Mouse (Mus musculus) right cerebral cortex, postnatal 25 days (tissue): ENCODE data around the gene Clstn2.

Experiments used
- DNase-seq: peaks from one replicate; pipeline ENCODE4 v3.0.0; 2022

Clstn2 gene

GRCm38 (mm10) chr9:97769331-97769730, 263.6 kb downstream of the Clstn2 start:
- DNase-seq, result no peak

DNA sequence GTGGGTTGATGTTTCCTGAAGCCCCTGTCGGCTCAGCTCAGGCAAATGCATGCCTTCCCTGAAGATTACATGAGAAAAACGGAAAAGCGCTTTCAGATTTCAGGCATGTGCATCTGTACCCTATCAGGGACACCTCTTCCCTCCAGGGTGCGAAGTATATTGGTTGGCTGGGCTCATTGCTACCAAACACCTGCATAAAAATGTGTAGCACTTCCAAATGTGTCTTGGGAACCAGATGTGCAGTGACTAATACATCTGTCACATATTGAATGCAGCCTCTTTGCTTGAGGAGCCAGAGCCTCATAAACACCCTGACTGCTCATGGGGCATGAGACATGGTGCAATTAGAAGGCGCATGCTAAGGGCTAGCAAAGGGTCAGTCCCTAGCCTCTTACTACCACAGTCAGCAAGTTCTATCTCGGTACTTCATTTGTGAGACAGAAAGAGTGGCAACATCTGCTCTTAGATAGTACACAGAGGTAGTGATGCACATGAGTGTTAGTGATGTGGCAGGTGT, 267.7 kb downstream of the Clstn2 start:
- DNase-seq, result no peak

DNA sequence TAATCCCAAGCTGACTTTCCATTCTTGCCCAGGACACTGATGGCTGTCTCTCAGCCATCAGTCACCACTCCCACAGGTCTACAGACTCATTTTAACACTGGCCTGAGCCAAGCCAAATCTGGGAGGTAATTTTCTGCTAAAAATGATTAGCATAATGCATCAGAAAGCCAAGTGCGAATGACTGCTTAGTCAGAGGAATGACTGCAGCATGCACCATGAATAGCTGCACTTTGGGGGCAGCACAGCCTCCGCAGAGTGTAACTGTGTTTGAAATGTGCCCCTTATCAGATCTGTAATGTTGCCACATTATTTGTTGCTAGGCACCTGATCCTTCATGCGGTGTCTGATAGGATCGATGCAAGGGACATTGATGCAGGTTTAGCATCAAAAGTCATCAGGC, 269.9 kb downstream of the Clstn2 start:
- DNase-seq, result no peak

GRCm38 (mm10) chr9:97755599-97756270, 277.2 kb downstream of the Clstn2 start:
- DNase-seq, result no peak

DNA sequence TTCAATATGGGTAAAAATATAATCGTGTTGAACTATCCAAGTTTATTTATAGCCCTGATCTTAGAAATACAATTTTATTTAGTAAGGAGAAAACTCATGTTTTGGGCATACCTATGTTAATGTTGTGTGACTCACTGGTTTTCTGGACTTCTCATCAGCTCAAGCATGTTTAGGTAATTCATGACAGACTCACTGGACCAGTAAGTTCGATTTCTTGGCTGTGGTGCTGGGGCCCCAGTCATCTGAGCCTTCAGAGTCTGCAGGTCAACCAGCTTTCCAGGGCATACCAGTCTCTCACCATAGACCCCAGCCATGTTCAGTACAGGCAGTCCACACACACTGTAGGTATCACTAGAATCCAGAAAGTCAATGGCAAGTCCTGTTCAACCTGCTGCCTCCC, 279.3 kb downstream of the Clstn2 start:
- DNase-seq, result no peak

DNA sequence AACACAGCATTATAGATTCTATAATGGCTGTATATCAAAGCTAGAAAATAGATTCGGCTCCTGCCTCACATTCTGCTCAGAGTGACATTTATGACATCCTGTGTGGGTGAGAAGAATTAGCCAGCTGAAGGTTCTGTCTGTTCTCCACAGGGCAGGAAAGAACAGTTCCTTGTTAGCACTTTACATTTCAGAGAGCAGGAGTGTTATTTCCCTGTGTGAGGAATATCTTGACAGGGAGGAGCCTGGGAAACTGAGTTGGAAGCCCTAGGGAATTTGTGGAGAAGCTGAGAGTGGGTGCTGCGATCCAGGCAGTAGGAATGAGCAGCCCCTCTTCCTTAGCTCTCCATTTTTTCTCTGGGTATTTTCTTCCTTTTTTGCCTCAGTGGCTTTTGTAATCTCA, 286.4 kb downstream of the Clstn2 start:
- DNase-seq, result no peak

DNA sequence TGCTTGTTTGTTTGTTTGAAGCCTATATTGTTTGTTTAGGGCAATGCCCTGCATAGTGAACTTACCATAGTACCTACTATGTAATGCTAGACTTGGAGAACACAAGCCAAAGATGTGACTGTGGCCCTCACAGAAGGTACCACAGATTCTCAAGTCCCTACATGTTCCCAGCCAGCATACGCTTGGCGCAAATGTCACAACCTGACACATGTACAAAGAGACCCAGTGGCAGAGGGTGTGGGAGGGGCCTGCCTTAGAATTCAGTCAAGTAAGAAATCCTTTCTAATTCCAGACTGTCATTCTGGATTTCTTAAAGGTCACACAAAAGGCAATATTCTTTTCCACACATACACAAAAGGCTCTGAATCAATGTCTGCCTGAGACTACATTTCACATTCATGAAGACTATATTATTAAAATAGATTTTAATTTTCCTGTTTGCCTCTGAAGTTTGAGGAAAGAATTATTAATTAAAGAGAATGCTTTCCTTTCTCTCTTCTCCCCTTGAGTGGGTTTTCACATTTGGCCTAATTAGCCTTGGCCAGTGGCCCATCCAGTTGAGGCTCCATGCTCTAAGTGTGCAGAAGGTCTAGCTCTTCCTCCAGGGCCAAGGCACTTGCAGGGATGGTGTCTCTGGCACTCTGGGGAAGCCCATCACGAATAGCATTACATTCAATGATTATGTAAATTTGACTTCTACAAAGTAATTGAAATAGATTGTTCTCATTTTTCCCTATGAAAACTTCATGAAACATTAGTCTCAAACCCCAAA, 305.1 kb downstream of the Clstn2 start:
- no peak for DNase-seq

GRCm38 (mm10) chr9:97717728-97718127, 315.3 kb downstream of the Clstn2 start:
- no peak for DNase-seq

- peak; percentile 10 for DNase-seq
These were observed 316.0 kb downstream of the Clstn2 start for GRCm38 (mm10) chr9:97717005-97717404.

DNA sequence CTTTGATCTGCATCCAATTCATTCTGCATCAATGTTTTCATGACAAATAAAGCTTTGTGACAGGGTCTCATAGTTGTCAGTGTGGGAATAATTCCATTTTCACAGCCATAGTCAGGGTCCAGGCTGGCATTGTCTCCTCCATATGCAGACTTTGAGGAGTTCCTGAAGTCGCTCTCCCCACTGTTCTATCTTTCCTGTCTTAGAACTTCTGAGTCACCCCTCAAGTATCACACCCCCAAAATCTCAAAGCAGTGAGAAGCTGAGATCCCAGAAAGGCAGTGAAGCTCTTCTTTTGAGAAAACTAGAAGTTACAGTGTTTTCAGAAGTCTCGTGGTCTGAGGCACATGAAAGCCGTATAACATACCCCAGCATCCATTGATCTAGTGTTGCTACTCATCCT, 320.1 kb downstream of the Clstn2 start:
- DNase-seq, result no peak

- no peak for DNase-seq
These were observed 329.0 kb downstream of the Clstn2 start for GRCm38 (mm10) chr9:97703901-97704503.

DNA sequence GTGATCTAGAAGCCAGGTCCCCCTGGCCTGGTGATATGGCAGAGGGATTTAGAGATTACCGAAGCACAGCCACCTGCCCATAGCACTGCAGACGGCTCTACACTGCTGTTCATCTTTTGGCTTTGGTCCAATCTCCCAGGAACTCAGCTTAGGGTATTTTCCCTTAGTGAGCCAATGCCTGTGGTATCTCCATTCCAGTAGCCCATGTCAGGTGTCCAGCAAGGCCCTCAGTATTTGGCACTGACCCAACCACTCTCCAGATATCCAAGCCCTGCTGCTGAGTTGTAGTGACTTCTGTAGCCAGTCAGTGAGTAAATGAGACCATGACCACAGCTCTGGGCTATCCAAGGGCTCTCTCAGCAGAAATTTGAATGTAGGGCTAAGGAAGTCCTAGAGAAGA, 330.0 kb downstream of the Clstn2 start:
- DNase-seq, result no peak

DNA sequence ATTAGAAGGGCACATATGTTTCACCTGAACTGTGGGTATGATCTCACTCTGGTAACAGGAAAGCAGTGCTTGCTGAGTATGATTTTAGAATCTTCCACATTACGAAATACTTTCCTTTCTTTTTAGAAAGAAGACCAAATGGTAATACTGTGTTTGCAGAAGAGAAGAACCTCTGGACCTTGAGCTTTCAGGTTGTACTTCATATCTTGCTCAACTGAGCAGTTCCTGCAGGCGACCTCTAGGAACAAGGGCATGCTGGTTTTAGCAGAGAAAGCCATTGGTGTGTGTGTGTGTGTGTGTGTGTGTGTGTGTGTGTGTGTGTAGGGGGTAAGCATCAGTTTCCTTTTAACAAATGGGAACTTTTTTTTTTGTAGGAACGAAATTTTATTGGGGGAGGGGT, 333.0 kb downstream of the Clstn2 start:
- DNase-seq, result no peak

DNA sequence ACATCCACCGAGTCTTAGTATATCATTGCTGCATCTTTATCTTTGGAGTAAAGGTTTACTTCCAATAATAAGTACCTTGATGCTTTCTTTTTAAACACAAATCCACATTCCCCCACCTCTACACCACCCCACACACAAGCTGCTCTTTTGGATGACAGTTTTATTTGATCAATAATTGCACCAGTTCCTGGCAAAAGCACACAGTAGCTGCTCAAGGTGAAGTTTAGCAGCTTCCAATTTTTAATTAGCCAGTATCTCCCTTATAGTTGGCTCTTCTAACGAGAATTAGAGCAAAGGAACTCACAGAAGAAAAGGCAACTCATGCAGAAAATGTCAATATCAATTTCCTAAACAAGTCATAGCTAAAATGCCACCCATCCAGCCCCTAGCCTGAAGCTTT, 334.0 kb downstream of the Clstn2 start:
- no peak for DNase-seq

- no peak for DNase-seq
These were observed 334.9 kb downstream of the Clstn2 start for GRCm38 (mm10) chr9:97698071-97698470.

GRCm38 (mm10) chr9:97696655-97697235, 336.2 kb downstream of the Clstn2 start:
- no peak for DNase-seq

- no peak for DNase-seq
These were observed 337.7 kb downstream of the Clstn2 start for GRCm38 (mm10) chr9:97695278-97695677.

DNA sequence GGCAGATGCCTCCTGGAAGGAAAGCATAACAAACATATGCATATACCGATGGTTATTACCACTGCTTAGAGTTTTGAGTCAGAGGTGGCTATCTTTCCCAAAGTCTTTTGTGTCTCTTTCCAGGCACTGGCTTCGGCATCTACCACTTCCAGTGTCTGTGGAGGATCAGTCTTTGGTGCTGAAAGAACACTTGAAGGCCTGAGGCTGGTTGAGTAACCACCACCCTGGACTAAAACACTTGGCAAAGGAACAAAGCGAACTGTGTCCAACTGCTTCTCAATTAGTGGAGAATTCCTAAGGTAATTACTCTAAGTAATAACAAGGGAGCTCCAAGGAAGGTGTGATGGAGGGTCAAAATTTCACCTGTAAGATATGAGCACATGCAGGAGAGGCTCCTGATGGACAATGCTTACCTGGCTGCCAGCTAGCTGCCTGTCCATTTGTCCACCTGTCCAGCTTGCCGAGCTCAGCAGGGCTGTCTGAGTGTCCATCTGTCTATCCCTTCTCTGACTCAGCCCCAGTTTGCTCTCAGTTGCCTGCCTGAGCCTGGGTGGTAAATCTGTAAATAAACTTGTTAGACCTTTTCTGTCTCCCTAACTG, 346.1 kb downstream of the Clstn2 start:
- DNase-seq, result no peak

DNA sequence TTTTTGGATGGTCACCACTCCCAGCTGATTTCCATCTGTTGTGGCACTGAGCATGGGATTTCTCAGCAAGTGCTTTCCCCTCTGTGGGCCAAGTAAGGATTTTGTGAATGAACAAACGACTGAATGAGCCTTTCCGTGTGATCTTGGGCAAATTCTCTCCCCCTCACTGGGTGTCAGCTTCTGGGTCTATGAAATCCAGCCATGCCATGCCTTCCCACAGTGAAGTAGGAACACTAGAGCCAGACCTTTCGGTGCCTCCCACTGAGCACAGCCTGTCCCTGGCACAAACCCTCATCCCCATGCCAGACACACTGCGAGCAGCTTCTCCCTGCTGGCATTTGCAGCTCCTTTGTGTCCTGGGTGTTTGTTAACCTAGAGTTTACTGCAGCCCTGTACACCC, 347.3 kb downstream of the Clstn2 start:
- no peak for DNase-seq

GRCm38 (mm10) chr9:97679878-97680277, 353.1 kb downstream of the Clstn2 start:
- no peak for DNase-seq

- peak; percentile 32 for DNase-seq
These were observed 353.9 kb downstream of the Clstn2 start for GRCm38 (mm10) chr9:97679106-97679505.

GRCm38 (mm10) chr9:97677075-97677474, 355.9 kb downstream of the Clstn2 start:
- DNase-seq, result no peak

DNA sequence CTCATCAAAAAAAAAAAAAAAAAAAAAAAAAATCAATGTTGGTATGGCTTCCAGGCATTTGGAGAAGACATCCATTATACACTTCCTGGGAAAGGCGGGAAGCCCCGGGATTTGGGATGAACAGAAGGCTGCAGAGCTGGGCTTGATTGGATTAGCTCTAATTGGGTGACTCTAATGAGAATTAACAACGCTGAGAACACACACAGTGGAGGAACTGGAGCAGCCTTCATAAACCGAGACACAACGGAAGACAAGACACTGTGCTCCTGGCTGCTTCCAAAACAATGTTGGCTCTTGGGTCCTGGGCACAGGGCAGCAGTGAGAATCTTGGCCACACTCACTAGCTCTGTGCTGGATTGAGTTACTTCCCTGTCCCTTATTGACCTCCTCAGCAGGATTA, 360.3 kb downstream of the Clstn2 start:
- no peak for DNase-seq
